Mouse (Mus musculus) midbrain, embryonic 12.5 days (tissue): Measurements from ENCODE around the gene Cyp2s1. TPM values are rescaled to one million over a fixed set of nuclear protein-coding genes. Genes with fewer than 3 reads are reported as not detected.

Experiments
- ATAC-seq: fragments of 200-750 bp; cut with Nextera tagmentation; 2 replicates; pipeline ENCODE4 v1.8.0; 2017; ENCODE audit warnings: low read depth, moderate TSS enrichment, moderate library complexity; ENCODE audit not compliant: low FRiP score
- H3K27ac ChIP-seq: fragments of 300-500 bp; sonication (generic); replicated peaks from 2 replicates; pipeline ENCODE4 v1.5.1; 2016; ENCODE audit warnings: mild to moderate bottlenecking
- H3K27me3 ChIP-seq: fragments of 300-500 bp; sonication (generic); 2 replicates; pipeline ENCODE4 v1.6.1; 2016; ENCODE audit warnings: mild to moderate bottlenecking
- H3K36me3 ChIP-seq: fragments of 300-500 bp; sonication (generic); 2 replicates; pipeline ENCODE4 v1.6.1; 2016
- H3K4me1 ChIP-seq: fragments of 300-500 bp; sonication (generic); 2 replicates; pipeline ENCODE4 v1.6.1; 2016
- H3K4me2 ChIP-seq: fragments of 300-500 bp; sonication (generic); replicated peaks from 2 replicates; pipeline ENCODE4 v1.6.1; 2016; ENCODE audit warnings: mild to moderate bottlenecking, moderate library complexity
- H3K4me3 ChIP-seq: fragments of 300-500 bp; sonication (generic); 2 replicates; pipeline ENCODE4 v1.5.1; 2016; ENCODE audit warnings: mild to moderate bottlenecking
- H3K9ac ChIP-seq: fragments of 300-500 bp; sonication (generic); replicated peaks from 2 replicates; pipeline ENCODE4 v1.6.1; 2016; ENCODE audit warnings: mild to moderate bottlenecking, moderate library complexity
- H3K9me3 ChIP-seq: fragments of 300-500 bp; sonication (generic); 2 replicates; pipeline ENCODE4 v1.6.1; 2016; ENCODE audit warnings: mild to moderate bottlenecking
- WGBS: fragments of 180-500 bp; shearing (Covaris S2); methylation state at CpG from one replicate; pipeline ENCODE4 v1.1.7; 2016; 5-methylcytosine and 5-hydroxymethylcytosine counted together
- microRNA-seq: library from miRNA; unstranded; fragments of <30 nt; microRNA quantifications from one replicate; pipeline ENCODE4, GENCODE M21; 2017
- polyA plus RNA-seq: library from polyadenylated mRNA; unstranded; fragments of >200 nt; fragmentation: Nextera tagmentation; extraction: Ambion mirVana; gene quantifications from 2 replicates; pipeline ENCODE4 v1.2.1, GENCODE M21; 2016

Gene Cyp2s1
- polyA plus RNA-seq, 1 experiment from 2014 or later = 0.64 TPM

GRCm38 (mm10) chr7:25764221-25764620, 52.5 kb downstream of the Cyp2s1 start:
- H3K4me2 ChIP-seq = no peak overlapping the region
- no peaks in the 10 kb centered on the region for H3K9me3 ChIP-seq
- no peak for ATAC-seq
- WGBS = 58% methylated on average over 5 of the region's 5 CpGs
- H3K36me3 ChIP-seq = peaks cover 7% of the 10 kb centered on the region; the same call in 1 of the 2 replicates
- H3K27me3 ChIP-seq = no peaks in the 10 kb centered on the region
- no peak overlapping the region for H3K27ac ChIP-seq
- H3K4me1 ChIP-seq = no peaks in the 10 kb centered on the region
- no peak overlapping the region for H3K4me3 ChIP-seq
- H3K9ac ChIP-seq = no peak overlapping the region

GRCm38 (mm10) chr7:25763678-25764077, 53.0 kb downstream of the Cyp2s1 start:
- Histone ChIP-seq H3K4me2 (no peak overlapping the region), H3K4me3 (no peak overlapping the region), H3K9me3 (no peaks in the 10 kb centered on the region), H3K36me3 (peaks cover 5% of the 10 kb centered on the region; the same call in 1 of the 2 replicates), H3K27me3 (no peaks in the 10 kb centered on the region), H3K4me1 (no peaks in the 10 kb centered on the region), H3K9ac (no peak overlapping the region), H3K27ac (no peak overlapping the region)
- ATAC-seq = no peak
- 80% methylated on average over 11 of the region's 11 CpGs for WGBS

GRCm38 (mm10) chr7:25761354-25761753, 55.4 kb downstream of the Cyp2s1 start:
- H3K9me3 ChIP-seq = no peaks in the 10 kb centered on the region
- H3K4me3 ChIP-seq = no peak overlapping the region
- no peaks in the 10 kb centered on the region for H3K4me1 ChIP-seq
- H3K27ac ChIP-seq = no peak overlapping the region
- no peaks in the 10 kb centered on the region for H3K36me3 ChIP-seq
- H3K27me3 ChIP-seq = no peaks in the 10 kb centered on the region
- WGBS = 86% methylated on average over 10 of the region's 10 CpGs
- no peak for ATAC-seq
- no peak overlapping the region for H3K4me2 ChIP-seq
- no peak overlapping the region for H3K9ac ChIP-seq

GRCm38 (mm10) chr7:25756011-25756410, 60.7 kb downstream of the Cyp2s1 start:
- H3K27ac ChIP-seq = peak overlapping the region; percentile 98

GRCm38 (mm10) chr7:25755468-25755833, 61.3 kb downstream of the Cyp2s1 start:
- Histone ChIP-seq H3K9me3 (no peaks in the 10 kb centered on the region), H3K4me2 (peak overlapping the region; percentile 86), H3K27me3 (no peaks in the 10 kb centered on the region), H3K36me3 (peaks cover 15% of the 10 kb centered on the region), H3K4me1 (peaks cover 19% of the 10 kb centered on the region), H3K9ac (peak overlapping the region; percentile 48), H3K27ac (peak overlapping the region; percentile 98), H3K4me3 (peak overlapping the region; percentile 66)
- peak; percentile 53 for ATAC-seq
- 0% methylated on average over 15 of the region's 15 CpGs for WGBS

More at GRCm38 (mm10) chr7:25756011-25756410, 60.7 kb downstream of the Cyp2s1 start:
- Histone ChIP-seq H3K9ac (peak overlapping the region; percentile 48), H3K4me2 (peak overlapping the region; percentile 86), H3K36me3 (peaks cover 9% of the 10 kb centered on the region; the same call in 1 of the 2 replicates), H3K27me3 (no peaks in the 10 kb centered on the region), H3K4me3 (peak overlapping the region; percentile 66), H3K4me1 (peaks cover 19% of the 10 kb centered on the region), H3K9me3 (no peaks in the 10 kb centered on the region)
- under 1% methylated on average over 18 of the region's 18 CpGs for WGBS
- peak; percentile 51 for ATAC-seq

- Histone ChIP-seq H3K4me2 (peak within 1 kb of the TSS; percentile 86), H3K4me3 (peak within 1 kb of the TSS; percentile 66), H3K27me3 (no peaks in the 10 kb centered on the region), H3K9ac (peak within 1 kb of the TSS; percentile 89), H3K27ac (peak within 1 kb of the TSS; percentile 98), H3K36me3 (peaks cover 19% of the 10 kb centered on the region), H3K4me1 (peaks cover 19% of the 10 kb centered on the region), H3K9me3 (no peaks in the 10 kb centered on the region)
- WGBS = under 1% methylated on average over 55 of the region's 55 CpGs
- ATAC-seq = peak; percentile 94
Observed at GRCm38 (mm10) chr7:25754738-25755467, 61.8 kb downstream of the Cyp2s1 start, which contains the start of gene Hnrnpul1. Hnrnpul1 (minus strand) TSS chr7:25754757.

GRCm38 (mm10) chr7:25754439-25754737, 62.3 kb downstream of the Cyp2s1 start:
- Histone ChIP-seq H3K4me2 (peak overlapping the region; percentile 86), H3K36me3 (peaks cover 24% of the 10 kb centered on the region), H3K27ac (peak overlapping the region; percentile 98), H3K27me3 (no peaks in the 10 kb centered on the region), H3K4me1 (peaks cover 19% of the 10 kb centered on the region), H3K9ac (peak overlapping the region; percentile 89), H3K9me3 (no peaks in the 10 kb centered on the region), H3K4me3 (peak overlapping the region; percentile 66)
- ATAC-seq = no peak
- 0% methylated on average over 29 of the region's 30 CpGs for WGBS

- Histone ChIP-seq H3K27ac (peak overlapping the region; percentile 98), H3K4me2 (peak overlapping the region; percentile 86), H3K36me3 (peaks cover 29% of the 10 kb centered on the region), H3K9me3 (no peaks in the 10 kb centered on the region), H3K4me3 (peak overlapping the region; percentile 66), H3K4me1 (peaks cover 19% of the 10 kb centered on the region), H3K27me3 (no peaks in the 10 kb centered on the region), H3K9ac (peak overlapping the region; percentile 89)
- WGBS = 1% methylated on average over 46 of the region's 46 CpGs
- peak; percentile 14 for ATAC-seq
Observed at GRCm38 (mm10) chr7:25753643-25754438, 62.9 kb downstream of the Cyp2s1 start.

GRCm38 (mm10) chr7:25753076-25753475, 63.6 kb downstream of the Cyp2s1 start:
- H3K27ac ChIP-seq = no peak overlapping the region
- no peaks in the 10 kb centered on the region for H3K9me3 ChIP-seq
- peak overlapping the region; percentile 66 for H3K4me3 ChIP-seq
- peak overlapping the region; percentile 86 for H3K4me2 ChIP-seq
- H3K4me1 ChIP-seq = peaks cover 19% of the 10 kb centered on the region
- peaks cover 37% of the 10 kb centered on the region for H3K36me3 ChIP-seq
- no peak for ATAC-seq
- H3K27me3 ChIP-seq = no peaks in the 10 kb centered on the region
- peak overlapping the region; percentile 89 for H3K9ac ChIP-seq

Small RNAs within 50 kb of the gene (microRNA-seq; reads per million reads assigned to microRNA genes)
- not detected for gene Gm24865

Other genes with a start within 250 kb of the Cyp2s1 start
- gene Erich4, start 201.0 kb downstream of the Cyp2s1 start, polyA plus RNA-seq = not detected in 2 replicates
- 26.3 and 26.5 TPM in 2 replicates for gene Dmac2, start 197.5 kb downstream of the Cyp2s1 start, polyA plus RNA-seq
- 0.71 and 1.3 TPM in 2 replicates for gene B3gnt8, start 190.3 kb downstream of the Cyp2s1 start, polyA plus RNA-seq
- gene Bckdha, start 157.9 kb downstream of the Cyp2s1 start, polyA plus RNA-seq = 38.4 and 43.4 TPM in 2 replicates
- 49.1 and 50.1 TPM in 2 replicates for gene Exosc5, start 157.7 kb downstream of the Cyp2s1 start, polyA plus RNA-seq
- gene Tmem91, start 141.7 kb downstream of the Cyp2s1 start, polyA plus RNA-seq = 3.1 and 3.9 TPM in 2 replicates
- 29.0 and 33.9 TPM in 2 replicates for gene B9d2, start 136.1 kb downstream of the Cyp2s1 start, polyA plus RNA-seq
- gene Tgfb1, start 129.9 kb downstream of the Cyp2s1 start, polyA plus RNA-seq = 1.3 and 1.6 TPM in 2 replicates
- 32.8 and 33.2 TPM in 2 replicates for gene Ccdc97, start 97.8 kb downstream of the Cyp2s1 start, polyA plus RNA-seq
- gene Hnrnpul1, start 62.2 kb downstream of the Cyp2s1 start, polyA plus RNA-seq = 70.0 and 80.5 TPM in 2 replicates
- gene Axl, start 28.2 kb downstream of the Cyp2s1 start, polyA plus RNA-seq = 27.3 and 27.8 TPM in 2 replicates
- gene Cyp2b10, start 80.7 kb upstream of the Cyp2s1 start, polyA plus RNA-seq = not detected in 2 replicates
- not detected in 2 replicates for gene Cyp2b13, start 244.6 kb upstream of the Cyp2s1 start, polyA plus RNA-seq